Mouse (Mus musculus) cerebellum, adult 18-20 months (tissue): Measurements from ENCODE around the gene Olfr918.

Experiments used
- DNase-seq, 2 experiments: peaks; one replicate each; pipeline ENCODE4 v3.0.0; 2021

The Olfr918 gene

DNA sequence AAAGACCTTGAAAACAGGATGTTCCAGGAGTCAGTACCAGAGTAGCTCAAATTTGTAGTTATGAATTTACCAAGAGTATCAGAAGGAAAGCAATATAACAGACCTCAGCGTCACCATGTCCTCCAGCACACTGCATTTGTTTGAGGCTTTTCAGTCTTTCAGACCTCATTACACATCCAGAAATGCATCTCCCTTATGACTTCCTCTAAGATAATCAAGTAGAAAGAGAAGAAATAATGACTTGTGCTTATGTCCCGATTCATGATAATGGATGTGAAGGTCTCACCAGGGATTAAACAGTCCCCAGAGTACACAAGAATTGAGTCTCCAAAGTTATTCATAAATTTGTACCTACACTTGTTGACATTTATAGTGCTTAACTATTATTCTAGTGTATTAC is at the start of gene Olfr918:
Gene Olfr918 (minus strand): TSS at position 101 of the 400 bp plus-strand sequence.
- no peak for DNase-seq

DNA sequence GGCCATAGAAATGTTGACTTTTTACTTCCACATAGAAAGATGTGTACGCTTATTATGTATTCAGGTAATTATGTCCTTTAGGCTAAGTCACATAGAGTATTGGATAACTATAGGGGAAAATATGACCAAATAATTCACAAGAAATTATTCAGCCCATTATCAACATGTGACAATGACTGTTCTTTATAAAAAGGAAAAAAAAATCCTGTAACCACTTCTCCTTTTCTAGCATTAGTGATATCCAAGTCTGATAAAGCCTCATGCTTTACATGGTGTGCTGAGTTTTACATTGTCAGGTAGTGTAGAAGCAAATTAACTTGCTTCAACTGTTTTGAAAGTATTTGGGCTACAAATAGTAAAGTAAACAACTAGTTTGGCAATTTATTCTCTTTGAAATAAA is 49.6 kb upstream of the Olfr918 start:
- DNase-seq, result no peak

DNA sequence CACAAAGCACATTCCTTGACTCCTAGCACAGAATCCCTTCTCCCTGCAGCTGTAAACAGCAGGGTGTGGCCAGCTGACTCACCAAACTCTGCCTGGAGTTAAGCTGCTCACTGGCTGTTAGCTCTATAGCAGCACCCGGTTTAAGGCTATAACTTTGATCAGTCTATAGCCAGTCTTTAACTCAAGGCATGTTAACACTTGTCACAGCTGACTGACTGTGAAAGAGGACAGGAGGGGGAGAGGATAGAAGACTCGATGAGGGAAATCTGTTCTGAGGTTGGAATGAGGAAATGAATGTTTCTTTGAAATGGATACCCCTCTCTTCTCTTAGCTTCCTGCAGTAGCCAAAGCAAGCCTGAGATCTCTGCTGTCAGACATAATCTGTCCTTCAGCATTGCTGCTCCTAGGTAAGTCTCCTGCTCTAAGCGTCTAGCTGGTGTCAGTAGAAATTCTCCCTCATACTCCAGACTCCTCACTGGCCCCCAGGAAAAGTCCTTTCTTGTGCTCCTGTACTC is 44.6 kb upstream of the Olfr918 start:
- DNase-seq, result no peak

DNA sequence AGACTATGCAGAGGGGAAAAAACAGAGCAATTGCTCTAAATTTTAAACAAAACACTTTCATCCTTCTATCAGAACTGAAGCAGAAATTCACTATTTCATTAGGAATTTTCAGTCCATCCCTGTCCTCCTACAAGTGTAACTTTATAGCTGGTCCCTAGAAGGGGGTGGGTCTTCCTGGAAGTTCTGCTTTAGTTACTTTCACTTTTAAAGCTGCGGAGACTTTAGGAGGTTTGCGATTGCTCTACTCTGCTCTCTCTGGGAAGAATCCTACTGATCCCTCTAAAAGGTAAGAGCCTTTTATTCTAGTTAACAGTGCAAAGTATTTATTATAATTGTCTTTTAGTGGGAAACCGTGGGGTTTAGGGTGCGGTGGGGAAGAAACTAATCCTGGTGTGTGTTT is 43.7 kb upstream of the Olfr918 start, which contains the start of gene Vwa5a:
Gene Vwa5a (plus strand): TSS at position 167 of the 400 bp plus-strand sequence.
- DNase-seq, result no peak

DNA sequence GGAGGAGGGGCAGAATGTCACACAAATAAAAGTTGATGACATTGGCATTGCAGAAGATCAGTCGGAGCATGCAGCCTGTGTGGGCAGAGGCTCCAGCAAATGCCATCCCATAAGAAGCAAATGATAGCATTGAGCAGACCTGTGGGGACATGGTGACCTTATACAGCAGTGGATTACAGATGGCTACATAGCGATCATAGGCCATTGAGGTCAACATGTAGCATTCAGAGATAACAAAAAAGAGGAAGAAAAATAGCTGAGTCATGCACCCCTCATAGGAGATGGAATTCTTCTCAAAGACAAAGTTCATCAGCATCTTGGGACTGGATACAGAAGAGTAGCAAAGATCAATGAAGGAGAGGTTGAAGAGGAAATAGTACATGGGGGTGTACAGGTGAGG is 1.5 kb downstream of the Olfr918 start:
- DNase-seq, result no peak

DNA sequence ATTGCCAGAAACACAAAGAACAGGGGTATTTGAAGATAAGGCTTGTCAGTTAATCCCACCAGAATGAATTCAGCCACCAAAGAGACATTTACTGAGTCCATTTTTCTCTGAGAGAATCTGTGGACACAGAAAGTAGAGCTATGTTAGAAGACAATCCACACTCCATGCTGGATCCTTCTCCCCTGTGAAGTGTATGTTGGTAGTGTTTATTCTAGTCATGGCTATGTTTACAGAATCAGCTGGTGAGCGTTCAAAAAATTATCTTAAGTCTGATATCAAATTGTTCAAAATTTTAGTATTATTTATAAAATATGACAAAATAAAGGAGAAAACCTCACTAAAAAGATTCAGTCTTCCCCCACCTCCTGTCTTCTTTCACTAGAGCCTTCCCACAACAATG is 8.7 kb downstream of the Olfr918 start, which contains the start of gene Olfr917:
Gene Olfr917 (minus strand): TSS at position 101 of the 400 bp plus-strand sequence.
- no peak for DNase-seq

DNA sequence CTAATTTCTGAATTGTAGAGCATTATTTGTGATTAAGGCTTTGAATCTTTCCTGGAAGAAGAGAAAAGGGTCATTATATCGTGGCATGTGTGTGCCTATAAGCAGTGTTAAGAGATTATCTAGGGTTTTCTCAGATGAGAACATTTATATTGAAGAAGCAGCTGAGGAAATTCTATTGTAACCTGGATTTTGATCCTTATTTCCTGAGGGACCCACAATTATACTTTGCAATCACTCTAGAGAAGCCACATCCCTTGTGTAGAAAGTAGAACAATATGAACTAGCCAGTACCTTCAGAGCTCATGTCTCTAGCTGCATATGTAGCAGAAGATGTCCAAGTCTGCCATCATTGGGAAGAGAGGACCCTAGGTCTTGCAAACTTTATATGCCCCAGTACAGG is 14.6 kb downstream of the Olfr918 start, which contains the start of gene Olfr916:
Gene Olfr916 (minus strand): TSS at position 101 of the 400 bp plus-strand sequence.
- no peak for DNase-seq

DNA sequence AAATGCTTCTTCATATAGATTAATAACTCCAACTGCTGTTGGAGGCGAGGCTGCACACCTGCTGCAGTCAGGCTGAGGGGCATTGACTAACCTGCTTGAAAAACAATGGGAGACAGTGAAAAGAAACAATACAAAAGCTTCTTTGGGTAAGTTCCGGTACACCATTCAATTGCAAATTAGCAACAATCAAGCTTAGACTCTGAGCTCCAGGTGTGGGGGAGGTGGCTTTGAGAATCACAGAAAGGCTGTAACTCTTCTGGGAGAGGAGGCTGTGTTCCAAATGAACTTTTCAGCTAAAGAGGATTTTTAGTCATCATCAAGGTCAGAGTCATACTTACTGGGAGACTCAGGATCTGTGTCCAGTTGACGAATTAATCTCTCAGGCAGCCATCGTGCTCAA is 42.0 kb downstream of the Olfr918 start:
- no peak for DNase-seq
